Mouse (Mus musculus) midbrain, embryonic 13.5 days (tissue): ENCODE results near the gene Atp6v0a1. TPM values are rescaled to one million over a fixed set of nuclear protein-coding genes. Genes with fewer than 3 reads are reported as not detected.

Source experiments
- ATAC-seq: fragments of 200-750 bp; cut with Nextera tagmentation; 2 replicates; pipeline ENCODE4 v1.8.0; 2017; ENCODE audit warnings: mild to moderate bottlenecking, moderate TSS enrichment, moderate library complexity
- H3K27ac ChIP-seq: fragments of 300-500 bp; sonication (generic); 2 replicates; pipeline ENCODE4 v1.5.1; 2015; ENCODE audit warnings: inconsistent platforms, mild to moderate bottlenecking, moderate library complexity
- H3K27me3 ChIP-seq: fragments of 300-500 bp; sonication (generic); 2 replicates; pipeline ENCODE4 v1.6.1; 2015; ENCODE audit warnings: mild to moderate bottlenecking, inconsistent platforms
- H3K36me3 ChIP-seq: fragments of 300-500 bp; sonication (generic); 2 replicates; pipeline ENCODE4 v1.6.1; 2015; ENCODE audit warnings: mild to moderate bottlenecking, inconsistent platforms
- H3K4me1 ChIP-seq: fragments of 300-500 bp; sonication (generic); replicated peaks from 2 replicates; pipeline ENCODE4 v1.6.1; 2015; ENCODE audit warnings: inconsistent platforms
- H3K4me2 ChIP-seq: fragments of 300-500 bp; sonication (generic); replicated peaks from 2 replicates; pipeline ENCODE4 v1.6.1; 2015; ENCODE audit warnings: moderate library complexity, mild to moderate bottlenecking, inconsistent platforms
- H3K4me3 ChIP-seq: fragments of 300-500 bp; sonication (generic); replicated peaks from 2 replicates; pipeline ENCODE4 v1.5.1; 2015; ENCODE audit warnings: mild to moderate bottlenecking, inconsistent platforms
- H3K9ac ChIP-seq: fragments of 300-500 bp; sonication (generic); replicated peaks from 2 replicates; pipeline ENCODE4 v1.6.1; 2015; ENCODE audit warnings: mild to moderate bottlenecking, inconsistent platforms
- H3K9me3 ChIP-seq: fragments of 300-500 bp; sonication (generic); 2 replicates; pipeline ENCODE4 v1.6.1; 2016; ENCODE audit warnings: mild to moderate bottlenecking, inconsistent platforms
- WGBS: fragments of 180-500 bp; shearing (Covaris S2); methylation state at CpG from one replicate; pipeline ENCODE4 v1.1.7; 2015; 5-methylcytosine and 5-hydroxymethylcytosine counted together
- polyA plus RNA-seq: library from polyadenylated mRNA; unstranded; fragments of >200 nt; fragmentation: Nextera tagmentation; extraction: Ambion mirVana; gene quantifications from 2 replicates; pipeline ENCODE4 v1.2.1, GENCODE M21; 2015

Atp6v0a1 gene
- polyA plus RNA-seq, 1 experiment from 2014 or later, result 90.8 TPM

GRCm38 (mm10) chr11:101055418-101055817, 46.2 kb downstream of the Atp6v0a1 start:
- ATAC-seq, result no peak
- Histone ChIP-seq H3K4me3 (no peak overlapping the region), H3K4me2 (no peak overlapping the region), H3K27me3 (no peaks in the 10 kb centered on the region), H3K27ac (no peak overlapping the region), H3K4me1 (no peaks in the 10 kb centered on the region), H3K9ac (no peak overlapping the region), H3K9me3 (no peaks in the 10 kb centered on the region; the same call in 1 of the 2 replicates), H3K36me3 (peaks cover 95% of the 10 kb centered on the region)
- WGBS, result 85% methylated on average over 14 of the region's 14 CpGs

- H3K4me1 ChIP-seq, result no peaks in the 10 kb centered on the region
- H3K27me3 ChIP-seq, result no peaks in the 10 kb centered on the region
- H3K36me3 ChIP-seq, result peaks cover 95% of the 10 kb centered on the region
- H3K9ac ChIP-seq, result no peak overlapping the region
- no peak overlapping the region for H3K4me2 ChIP-seq
- WGBS, result 57% methylated on average over 8 of the region's 8 CpGs
- no peak overlapping the region for H3K4me3 ChIP-seq
- no peaks in the 10 kb centered on the region; the same call in 1 of the 2 replicates for H3K9me3 ChIP-seq
- ATAC-seq, result no peak
- no peak overlapping the region for H3K27ac ChIP-seq
These were observed 47.6 kb downstream of the Atp6v0a1 start for GRCm38 (mm10) chr11:101056885-101057284.

- no peak overlapping the region for H3K4me3 ChIP-seq
- H3K36me3 ChIP-seq, result peaks cover 95% of the 10 kb centered on the region
- WGBS, result 34% methylated on average over 5 of the region's 5 CpGs
- H3K9me3 ChIP-seq, result no peaks in the 10 kb centered on the region; the same call in 1 of the 2 replicates
- no peak overlapping the region for H3K27ac ChIP-seq
- no peak overlapping the region for H3K4me2 ChIP-seq
- no peak overlapping the region for H3K9ac ChIP-seq
- no peaks in the 10 kb centered on the region for H3K27me3 ChIP-seq
- no peaks in the 10 kb centered on the region for H3K4me1 ChIP-seq
- peak; percentile 27; the same call in 1 of the 2 replicates for ATAC-seq
These were observed 48.6 kb downstream of the Atp6v0a1 start for GRCm38 (mm10) chr11:101057860-101058259.

GRCm38 (mm10) chr11:101058726-101059125, 49.5 kb downstream of the Atp6v0a1 start:
- no peak for ATAC-seq
- H3K4me2 ChIP-seq, result no peak overlapping the region
- 65% methylated on average over 5 of the region's 5 CpGs for WGBS
- no peak overlapping the region for H3K4me3 ChIP-seq
- H3K4me1 ChIP-seq, result no peaks in the 10 kb centered on the region
- no peaks in the 10 kb centered on the region for H3K9me3 ChIP-seq
- no peak overlapping the region for H3K27ac ChIP-seq
- no peaks in the 10 kb centered on the region for H3K27me3 ChIP-seq
- H3K36me3 ChIP-seq, result peaks cover 95% of the 10 kb centered on the region
- H3K9ac ChIP-seq, result peak overlapping the region; percentile 19; the same call in 1 of the 2 replicates

- no peak overlapping the region for H3K4me3 ChIP-seq
- no peak overlapping the region for H3K4me2 ChIP-seq
- no peaks in the 10 kb centered on the region for H3K27me3 ChIP-seq
- WGBS, result 75% methylated on average over 10 of the region's 10 CpGs
- peaks cover 96% of the 10 kb centered on the region for H3K36me3 ChIP-seq
- no peaks in the 10 kb centered on the region for H3K9me3 ChIP-seq
- H3K27ac ChIP-seq, result no peak overlapping the region
- ATAC-seq, result no peak
- H3K4me1 ChIP-seq, result no peaks in the 10 kb centered on the region
- no peak overlapping the region for H3K9ac ChIP-seq
These were observed 50.2 kb downstream of the Atp6v0a1 start for GRCm38 (mm10) chr11:101059473-101059872.

GRCm38 (mm10) chr11:101060126-101060525, 50.9 kb downstream of the Atp6v0a1 start:
- 85% methylated on average over 8 of the region's 8 CpGs for WGBS
- H3K4me1 ChIP-seq, result no peaks in the 10 kb centered on the region
- no peak overlapping the region for H3K9ac ChIP-seq
- peak overlapping the region; percentile 56 for H3K27ac ChIP-seq
- H3K4me3 ChIP-seq, result no peak overlapping the region
- ATAC-seq, result no peak
- peaks cover 93% of the 10 kb centered on the region for H3K36me3 ChIP-seq
- H3K27me3 ChIP-seq, result no peaks in the 10 kb centered on the region
- H3K9me3 ChIP-seq, result no peaks in the 10 kb centered on the region
- no peak overlapping the region for H3K4me2 ChIP-seq

GRCm38 (mm10) chr11:101061049-101061448, 51.8 kb downstream of the Atp6v0a1 start:
- Histone ChIP-seq H3K9me3 (no peaks in the 10 kb centered on the region), H3K4me3 (no peak overlapping the region), H3K4me2 (no peak overlapping the region), H3K4me1 (no peaks in the 10 kb centered on the region), H3K27ac (0 out of 2 replicates have a peak overlapping the region, but pooled peaks have one; percentile 30), H3K27me3 (no peaks in the 10 kb centered on the region), H3K36me3 (peaks cover 84% of the 10 kb centered on the region), H3K9ac (no peak overlapping the region)
- 93% methylated on average over 5 of the region's 5 CpGs for WGBS
- ATAC-seq, result no peak

- Histone ChIP-seq H3K36me3 (peaks cover 73% of the 10 kb centered on the region), H3K4me3 (no peak overlapping the region), H3K27ac (no peak overlapping the region; the same call in 1 of the 2 replicates), H3K4me2 (no peak overlapping the region), H3K27me3 (no peaks in the 10 kb centered on the region), H3K4me1 (peaks cover 9% of the 10 kb centered on the region), H3K9ac (no peak overlapping the region), H3K9me3 (no peaks in the 10 kb centered on the region)
- ATAC-seq, result no peak
- WGBS, result 77% methylated on average over 12 of the region's 12 CpGs
These were observed 53.1 kb downstream of the Atp6v0a1 start for GRCm38 (mm10) chr11:101062165-101062884.

- no peak for ATAC-seq
- WGBS, result 85% methylated on average over 14 of the region's 14 CpGs
- no peak overlapping the region for H3K9ac ChIP-seq
- peaks cover 66% of the 10 kb centered on the region for H3K36me3 ChIP-seq
- H3K9me3 ChIP-seq, result no peaks in the 10 kb centered on the region
- H3K4me2 ChIP-seq, result no peak overlapping the region
- H3K4me1 ChIP-seq, result peaks cover 9% of the 10 kb centered on the region
- no peak overlapping the region for H3K4me3 ChIP-seq
- 0 out of 2 replicates have a peak, but pooled peaks cover under 1% of the 10 kb centered on the region for H3K27me3 ChIP-seq
- H3K27ac ChIP-seq, result peak overlapping the region; percentile 60
These were observed 53.9 kb downstream of the Atp6v0a1 start for GRCm38 (mm10) chr11:101062971-101063675.

- Histone ChIP-seq H3K4me1 (peaks cover 9% of the 10 kb centered on the region), H3K4me2 (no peak overlapping the region), H3K9ac (no peak overlapping the region), H3K4me3 (no peak overlapping the region), H3K9me3 (no peaks in the 10 kb centered on the region), H3K27me3 (0 out of 2 replicates have a peak, but pooled peaks cover 3% of the 10 kb centered on the region), H3K36me3 (peaks cover 59% of the 10 kb centered on the region), H3K27ac (peak overlapping the region; percentile 60)
- WGBS, result 63% methylated on average over 12 of the region's 12 CpGs
- ATAC-seq, result no peak
These were observed 54.5 kb downstream of the Atp6v0a1 start for GRCm38 (mm10) chr11:101063676-101064327.

GRCm38 (mm10) chr11:101064462-101064861, 55.2 kb downstream of the Atp6v0a1 start:
- WGBS, result 86% methylated on average over 4 of the region's 4 CpGs
- Histone ChIP-seq H3K27ac (peak overlapping the region; percentile 60; the same call in 1 of the 2 replicates), H3K27me3 (0 out of 2 replicates have a peak, but pooled peaks cover 6% of the 10 kb centered on the region), H3K9ac (no peak overlapping the region), H3K9me3 (no peaks in the 10 kb centered on the region), H3K4me1 (peaks cover 13% of the 10 kb centered on the region), H3K36me3 (peaks cover 52% of the 10 kb centered on the region), H3K4me2 (no peak overlapping the region), H3K4me3 (no peak overlapping the region)
- no peak for ATAC-seq

GRCm38 (mm10) chr11:101065002-101065401, 55.8 kb downstream of the Atp6v0a1 start:
- H3K9me3 ChIP-seq, result no peaks in the 10 kb centered on the region
- H3K36me3 ChIP-seq, result peaks cover 47% of the 10 kb centered on the region
- H3K27me3 ChIP-seq, result 0 out of 2 replicates have a peak, but pooled peaks cover 6% of the 10 kb centered on the region
- no peak overlapping the region for H3K4me3 ChIP-seq
- 92% methylated on average over 9 of the region's 9 CpGs for WGBS
- H3K4me1 ChIP-seq, result peaks cover 13% of the 10 kb centered on the region
- H3K9ac ChIP-seq, result no peak overlapping the region
- H3K4me2 ChIP-seq, result no peak overlapping the region
- no peak for ATAC-seq
- no peak overlapping the region for H3K27ac ChIP-seq
